Mouse (Mus musculus) thymus, adult 2 months (tissue): ENCODE results near the gene Tchp. TPM values are rescaled to one million over a fixed set of nuclear protein-coding genes. Genes with fewer than 3 reads are reported as not detected.
A peak's percentile ranks its signal among the peaks of the same experiment; 100 is the strongest.

Experiments used
- DNase-seq: peaks from one replicate; pipeline ENCODE4 v3.0.0; 2021
- H3K27ac ChIP-seq: fragments of 200-500 bp; 2 replicates; pipeline ENCODE4 v1.5.1; 2012; ENCODE audit warnings: low read length, control low read depth; ENCODE audit not compliant: control insufficient read depth, insufficient read depth
- H3K27me3 ChIP-seq: fragments of 200-500 bp; 2 replicates; pipeline ENCODE4 v1.6.1; 2012; ENCODE audit warnings: mild to moderate bottlenecking, low read length, moderate library complexity, mixed read lengths; ENCODE audit not compliant: control insufficient read depth, insufficient read depth
- H3K36me3 ChIP-seq: fragments of 200-500 bp; 2 replicates; pipeline ENCODE4 v1.6.1; 2012; ENCODE audit warnings: mild to moderate bottlenecking, low read length, moderate library complexity; ENCODE audit not compliant: control insufficient read depth, insufficient read depth
- H3K4me1 ChIP-seq: fragments of 200-500 bp; replicated peaks from 2 replicates; pipeline ENCODE4 v1.6.1; 2012; ENCODE audit warnings: low read length; ENCODE audit not compliant: control insufficient read depth, insufficient read depth
- H3K4me3 ChIP-seq: fragments of 200-500 bp; 2 replicates; pipeline ENCODE4 v1.5.1; 2012; ENCODE audit warnings: mild to moderate bottlenecking, low read length, control low read depth, moderate library complexity; ENCODE audit not compliant: control insufficient read depth, insufficient read depth
- CTCF ChIP-seq: fragments of 200-500 bp; IDR thresholded peaks from 2 replicates; pipeline ENCODE4 v1.5.1; 2012; ENCODE audit warnings: mild to moderate bottlenecking, control low read depth, low read length, moderate library complexity, borderline replicate concordance; ENCODE audit not compliant: control insufficient read depth, poor library complexity, insufficient read depth; ENCODE audit errors: extremely low read depth
- POLR2A ChIP-seq: fragments of 200-500 bp; IDR thresholded peaks from 2 replicates; pipeline ENCODE4 v1.6.1; 2012; ENCODE audit warnings: mild to moderate bottlenecking, low read length, control low read depth, moderate library complexity; ENCODE audit not compliant: control insufficient read depth, poor library complexity, insufficient read depth; ENCODE audit errors: extremely low read depth
- WGBS: fragments of 180-500 bp; shearing (Covaris S2); methylation state at CpG from one replicate; pipeline ENCODE4 v1.1.7; 2018; 5-methylcytosine and 5-hydroxymethylcytosine counted together
- polyA plus RNA-seq: library from polyadenylated mRNA; depleted of rRNA; stranded (reverse); fragments of >200 nt; gene quantifications from 2 replicates; pipeline ENCODE4 v1.2.3, GENCODE M21; 2012

The Tchp gene
- polyA plus RNA-seq, 1 experiment: 25.6 TPM

DNA sequence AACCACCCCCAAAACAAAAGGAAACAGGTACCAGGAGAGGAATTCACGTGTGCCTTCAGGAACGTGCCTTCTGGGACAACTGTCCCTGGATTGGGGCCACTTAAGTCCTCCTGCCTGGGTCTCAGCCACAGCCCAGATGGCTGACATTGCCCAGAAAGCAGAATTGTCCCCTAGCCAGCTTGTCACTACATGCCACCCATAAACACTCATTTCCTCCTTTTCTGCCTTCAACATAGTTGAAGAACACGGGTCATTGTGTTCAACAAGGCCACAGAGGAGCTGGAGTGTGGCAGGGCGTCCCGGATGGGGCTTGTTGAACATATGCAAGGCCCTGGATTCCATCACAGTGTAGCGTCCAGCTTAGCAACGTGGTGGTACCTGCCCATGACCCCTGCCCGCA, 25.8 kb upstream of the Tchp start:
- Histone ChIP-seq H3K36me3 (peaks cover 7% of the 10 kb centered on the region), H3K27ac (peak overlapping the region; percentile 86), H3K4me1 (peaks cover 42% of the 10 kb centered on the region), H3K27me3 (no peaks in the 10 kb centered on the region), H3K4me3 (no peak overlapping the region)
- no peak for DNase-seq
- 52% methylated on average over 8 of the region's 8 CpGs for WGBS
- no peak for TF ChIP-seq POLR2A
- TF ChIP-seq CTCF: no peak

DNA sequence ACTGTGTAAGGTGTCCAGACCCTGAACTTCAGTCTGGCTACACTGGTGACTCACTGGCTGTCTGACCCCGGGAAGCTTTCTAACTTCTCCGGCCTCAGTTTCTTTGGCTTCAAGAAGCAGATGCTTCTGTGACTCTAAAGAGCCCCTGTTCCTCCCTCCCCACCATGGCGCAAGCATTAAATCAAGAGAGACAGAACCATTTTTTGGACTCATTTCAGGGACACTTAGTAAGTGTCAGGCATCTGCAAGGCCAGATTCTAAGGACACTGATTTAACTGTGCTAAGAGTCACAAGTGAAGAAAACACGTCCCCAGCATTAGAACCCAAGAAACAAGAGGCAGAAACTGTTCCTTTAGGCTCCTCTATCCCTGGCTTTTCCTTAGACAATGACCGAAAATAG, 21.6 kb upstream of the Tchp start:
- H3K27ac ChIP-seq: no peak overlapping the region
- H3K36me3 ChIP-seq: no peaks in the 10 kb centered on the region
- no peak for DNase-seq
- TF ChIP-seq POLR2A (no peak), CTCF (no peak)
- no peaks in the 10 kb centered on the region for H3K27me3 ChIP-seq
- peaks cover 45% of the 10 kb centered on the region for H3K4me1 ChIP-seq
- no peak overlapping the region for H3K4me3 ChIP-seq
- WGBS: 95% methylated on average over 5 of the region's 5 CpGs

DNA sequence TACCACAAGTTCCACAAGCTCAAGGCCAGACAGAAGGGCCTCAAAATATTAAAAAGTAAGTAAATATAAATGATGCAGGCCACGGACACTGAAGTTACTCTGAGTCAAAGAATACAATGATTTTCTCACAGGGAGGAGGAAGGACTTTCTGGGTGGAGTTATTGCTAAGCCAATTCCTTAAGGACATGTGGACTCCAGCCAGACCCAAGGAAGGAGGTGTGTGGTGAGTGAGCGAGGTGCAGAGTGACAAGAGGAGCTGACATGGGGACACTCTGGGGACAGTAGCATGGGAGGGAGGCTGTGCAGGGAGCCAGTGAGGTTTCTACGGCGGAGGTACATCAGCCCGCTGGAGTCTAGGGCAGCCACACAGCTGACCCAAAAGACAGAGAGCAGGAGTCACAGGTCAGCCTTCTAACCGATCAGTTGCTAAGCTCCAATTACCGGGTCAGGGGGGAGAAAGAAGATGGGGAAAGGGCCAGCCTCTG, 20.8 kb upstream of the Tchp start:
- H3K27ac ChIP-seq: no peak overlapping the region
- no peak for DNase-seq
- H3K36me3 ChIP-seq: no peaks in the 10 kb centered on the region
- H3K4me3 ChIP-seq: no peak overlapping the region
- no peaks in the 10 kb centered on the region for H3K27me3 ChIP-seq
- no peak for TF ChIP-seq CTCF
- no peak for TF ChIP-seq POLR2A
- over 99% methylated on average over 7 of the region's 7 CpGs for WGBS
- H3K4me1 ChIP-seq: peaks cover 44% of the 10 kb centered on the region

DNA sequence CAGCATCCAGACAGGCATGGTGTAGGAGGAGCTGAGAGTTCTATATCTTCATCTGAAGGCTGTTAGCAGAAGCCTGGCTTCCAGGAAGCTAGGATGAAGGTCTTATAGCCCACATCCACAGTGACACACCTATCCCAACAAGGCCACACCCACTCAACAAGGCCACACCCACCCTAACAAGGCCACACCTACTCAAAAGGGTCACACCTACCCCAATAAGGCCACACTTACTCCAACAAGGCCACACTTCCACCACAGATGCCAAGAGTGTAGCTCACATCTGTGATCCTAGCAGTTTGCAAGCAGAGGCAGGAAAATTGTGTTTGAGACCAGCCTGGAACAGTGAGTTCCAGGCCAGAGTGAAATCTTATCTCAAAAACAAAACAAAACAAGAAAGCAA, 19.7 kb upstream of the Tchp start:
- Histone ChIP-seq H3K27ac (no peak overlapping the region), H3K4me3 (no peak overlapping the region), H3K27me3 (no peaks in the 10 kb centered on the region), H3K4me1 (peaks cover 42% of the 10 kb centered on the region), H3K36me3 (no peaks in the 10 kb centered on the region)
- no peak for TF ChIP-seq CTCF
- no peak for TF ChIP-seq POLR2A
- DNase-seq: no peak

DNA sequence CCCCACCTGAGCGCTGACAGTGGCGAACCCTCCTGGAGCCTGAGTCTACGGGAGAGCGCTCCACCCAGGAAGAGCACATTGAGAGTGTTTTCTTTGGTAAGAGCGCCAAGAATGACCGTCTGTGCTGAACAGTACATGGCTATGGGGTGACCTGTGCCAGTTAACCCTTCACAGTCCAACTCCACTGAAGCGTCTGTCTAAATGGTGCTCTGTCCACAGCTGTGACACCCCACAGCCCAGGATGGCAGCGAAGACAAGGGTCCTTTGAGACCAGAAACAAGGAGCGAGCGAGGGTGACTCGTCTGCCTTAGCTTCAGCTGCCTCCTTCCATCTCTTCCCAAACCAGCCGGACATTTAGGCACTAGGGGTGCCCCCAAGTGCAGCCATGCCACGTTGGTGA, 18.9 kb upstream of the Tchp start:
- TF ChIP-seq POLR2A (no peak), CTCF (no peak)
- Histone ChIP-seq H3K36me3 (no peaks in the 10 kb centered on the region), H3K27ac (no peak overlapping the region), H3K4me3 (no peak overlapping the region), H3K4me1 (peaks cover 42% of the 10 kb centered on the region), H3K27me3 (no peaks in the 10 kb centered on the region)
- DNase-seq: no peak
- WGBS: 90% methylated on average over 13 of the region's 13 CpGs

DNA sequence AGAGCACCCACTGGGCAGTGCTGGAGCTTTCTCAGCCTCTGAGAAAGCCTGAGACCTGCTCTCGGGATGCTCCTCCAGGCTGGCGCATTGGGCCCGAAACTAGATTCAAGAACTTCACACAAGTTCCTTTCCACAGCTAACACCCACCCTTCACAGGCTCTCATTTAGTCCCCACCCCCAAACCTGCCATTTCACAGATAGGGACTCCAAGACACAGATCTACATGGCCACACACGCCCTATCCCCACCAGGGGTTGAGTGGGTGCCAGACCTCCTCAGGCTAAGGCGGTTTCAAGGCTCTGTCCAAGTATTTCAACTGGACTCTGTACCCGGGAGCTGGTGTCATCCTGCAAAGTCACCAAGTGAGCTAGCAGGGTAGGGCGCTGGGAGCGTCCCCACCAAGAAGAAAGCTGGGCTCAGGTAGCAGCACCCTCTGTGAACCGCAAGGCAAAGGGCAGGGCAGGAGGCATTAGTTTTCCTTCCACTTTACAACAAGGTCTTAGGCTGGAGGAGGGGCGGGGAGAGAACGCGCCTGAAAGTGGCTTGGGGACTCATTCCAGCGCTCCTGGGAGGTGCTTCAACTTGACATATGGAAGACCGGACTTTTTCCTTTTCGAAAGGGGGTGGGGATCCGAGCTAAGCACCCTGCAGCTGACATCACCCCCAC, 17.7 kb upstream of the Tchp start:
- Histone ChIP-seq H3K4me3 (peak overlapping the region; percentile 91), H3K27me3 (no peaks in the 10 kb centered on the region), H3K4me1 (peaks cover 35% of the 10 kb centered on the region), H3K27ac (peak overlapping the region; percentile 14; the same call in 1 of the 2 replicates), H3K36me3 (no peaks in the 10 kb centered on the region)
- no peak for TF ChIP-seq CTCF
- TF ChIP-seq POLR2A: no peak
- peak; percentile 38 for DNase-seq
- WGBS: 6% methylated on average over 16 of the region's 16 CpGs
